Mouse (Mus musculus) embryonic facial prominence, embryonic 14.5 days (tissue): ENCODE measurements at regions not wholly inside any gene's neighbourhood (a gene's known extent, or its start where the extent isn't known, plus 50 kb on each side); places are given as distances from the start of the nearest gene placed in this dataset.

Experiments
- ATAC-seq: fragments of 200-750 bp; cut with Nextera tagmentation; 2 replicates; pipeline ENCODE4 v1.8.0; 2017; ENCODE audit warnings: low read depth, moderate number of reproducible peaks, moderate TSS enrichment
- DNase-seq: peaks from one replicate; pipeline ENCODE4 v3.0.0-alpha.2; 2015; ENCODE audit warnings: low spot score
- H3K27ac ChIP-seq: fragments of 300-500 bp; sonication (generic); replicated peaks from 2 replicates; pipeline ENCODE4 v1.5.1; 2014; ENCODE audit warnings: low read depth, mild to moderate bottlenecking, low read length, moderate library complexity
- H3K27me3 ChIP-seq: fragments of 300-500 bp; sonication (generic); replicated peaks from 2 replicates; pipeline ENCODE4 v1.6.1; 2014; ENCODE audit warnings: low read length; ENCODE audit not compliant: control insufficient read depth, insufficient read depth
- H3K36me3 ChIP-seq: fragments of 300-500 bp; sonication (generic); 2 replicates; pipeline ENCODE4 v1.6.1; 2014; ENCODE audit warnings: low read length, mixed read lengths; ENCODE audit not compliant: control insufficient read depth, insufficient read depth
- H3K4me1 ChIP-seq: fragments of 300-500 bp; sonication (generic); 2 replicates; pipeline ENCODE4 v1.6.1; 2014; ENCODE audit warnings: antibody characterized with exemption, low read length; ENCODE audit not compliant: control insufficient read depth, insufficient read depth
- H3K4me2 ChIP-seq: fragments of 300-500 bp; sonication (generic); 2 replicates; pipeline ENCODE4 v1.6.1; 2014; ENCODE audit warnings: low read depth, mild to moderate bottlenecking, low read length, moderate library complexity, mixed read lengths
- H3K4me3 ChIP-seq: fragments of 300-500 bp; sonication (generic); 2 replicates; pipeline ENCODE4 v1.5.1; 2014; ENCODE audit warnings: low read depth, mild to moderate bottlenecking, low read length
- H3K9ac ChIP-seq: fragments of 300-500 bp; sonication (generic); 2 replicates; pipeline ENCODE4 v1.6.1; 2014; ENCODE audit warnings: low read depth, mild to moderate bottlenecking, low read length, moderate library complexity, mixed read lengths
- H3K9me3 ChIP-seq: fragments of 300-500 bp; sonication (generic); 2 replicates; pipeline ENCODE4 v1.6.1; 2016; ENCODE audit warnings: low read length; ENCODE audit not compliant: control insufficient read depth
- WGBS: fragments of 180-500 bp; shearing (Covaris S2); extraction: QIAGEN DNeasy Blood & Tissue Kit; methylation state at CpG from one replicate; pipeline ENCODE4 v1.1.7; 2014; 5-methylcytosine and 5-hydroxymethylcytosine counted together

DNA sequence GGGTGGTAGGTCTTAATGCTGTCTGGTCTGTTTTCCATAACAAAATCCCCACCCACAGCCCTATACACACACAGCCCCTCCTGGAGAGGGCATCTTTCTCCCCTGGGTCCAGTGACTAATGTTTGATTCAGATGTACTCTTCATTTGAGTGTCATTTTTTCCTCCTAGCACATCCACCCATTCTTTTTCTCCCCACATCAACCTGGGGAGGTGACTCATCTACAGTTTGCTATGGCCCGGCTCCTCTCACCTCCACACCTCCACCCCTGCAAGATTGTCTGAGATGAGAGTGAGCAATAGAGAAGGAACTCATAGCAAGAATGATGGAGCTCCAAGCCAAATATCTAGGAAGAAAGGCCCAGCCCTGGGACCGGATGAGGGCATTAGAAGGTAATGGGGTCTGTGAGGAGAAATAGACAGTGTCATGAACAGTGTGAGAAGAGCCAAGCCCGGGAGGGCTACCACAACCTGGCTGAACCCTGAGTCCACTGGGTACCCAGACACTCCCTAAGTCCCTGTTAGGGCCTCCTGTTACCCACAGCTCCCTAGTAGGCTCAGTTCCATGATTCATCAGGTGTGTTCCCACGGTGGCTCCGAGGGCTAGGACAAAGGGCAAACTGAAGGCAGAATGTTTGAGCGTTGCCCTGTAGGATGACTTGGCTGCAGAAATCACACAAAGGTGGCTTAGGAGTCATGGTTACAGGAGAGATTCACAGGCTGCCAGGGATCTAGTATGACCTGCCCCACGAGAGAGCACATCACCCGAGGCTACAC lies 479.6 kb upstream of the Gm10131 start:
- WGBS, result 90% methylated on average over 8 of the region's 8 CpGs
- no peaks in the 10 kb centered on the region for H3K4me1 ChIP-seq
- DNase-seq, result no peak

DNA sequence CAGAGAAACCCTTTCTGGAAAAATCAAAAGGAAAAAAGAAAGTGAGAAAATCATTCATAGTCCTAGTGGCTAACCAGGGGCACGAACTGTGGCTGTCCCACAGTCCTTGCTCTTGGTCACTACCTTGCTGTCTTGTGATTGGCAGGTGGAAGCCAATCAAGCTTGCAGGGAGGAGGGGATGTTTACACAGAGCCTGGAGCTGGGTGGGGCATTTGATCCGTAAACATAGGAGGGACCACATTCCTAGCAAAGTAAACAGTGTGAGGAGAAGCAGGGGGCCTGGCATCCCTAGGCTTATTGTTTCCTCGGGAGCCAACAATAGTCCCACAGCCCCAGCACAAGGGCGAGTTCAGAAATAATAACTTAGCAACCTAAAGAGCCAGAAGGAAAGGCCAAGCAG lies 466.5 kb upstream of the Gm10131 start:
- no peaks in the 10 kb centered on the region for H3K4me1 ChIP-seq
- H3K27me3 ChIP-seq, result no peaks in the 10 kb centered on the region
- 37% methylated on average over 4 of the region's 4 CpGs for WGBS

More for the DNA sequence above, 479.6 kb upstream of the Gm10131 start:
- no peaks in the 10 kb centered on the region for H3K36me3 ChIP-seq
- H3K9me3 ChIP-seq, result no peaks in the 10 kb centered on the region
- no peak overlapping the region for H3K4me2 ChIP-seq
- H3K4me3 ChIP-seq, result no peak overlapping the region
- no peaks in the 10 kb centered on the region for H3K27me3 ChIP-seq
- no peak overlapping the region for H3K9ac ChIP-seq
- no peak for ATAC-seq
- H3K27ac ChIP-seq, result no peak overlapping the region

DNA sequence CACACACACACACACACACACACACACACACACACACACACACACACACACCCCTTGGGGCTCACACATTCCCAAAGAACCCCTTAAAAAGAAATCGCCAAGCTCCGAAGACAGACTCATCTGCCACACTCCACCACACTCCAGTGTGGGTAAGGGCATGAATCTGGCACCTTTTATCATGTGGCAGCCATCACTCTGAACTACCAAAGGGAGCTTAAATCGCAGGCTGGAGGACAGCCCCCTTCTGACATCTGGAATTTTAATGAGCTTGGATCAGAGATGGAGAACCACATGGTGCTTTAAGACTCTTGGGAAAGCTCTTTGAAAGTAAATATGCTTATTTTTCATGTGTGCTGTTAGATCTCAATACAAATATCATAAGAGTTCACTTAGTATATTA lies 462.5 kb upstream of the Gm10131 start:
- DNase-seq, result no peak
- no peaks in the 10 kb centered on the region for H3K27me3 ChIP-seq
- H3K4me3 ChIP-seq, result no peak overlapping the region
- ATAC-seq, result no peak
- no peak overlapping the region for H3K4me2 ChIP-seq
- no peak overlapping the region for H3K27ac ChIP-seq
- no peaks in the 10 kb centered on the region for H3K4me1 ChIP-seq
- 36% methylated on average over 3 of the region's 3 CpGs for WGBS
- H3K36me3 ChIP-seq, result no peaks in the 10 kb centered on the region
- no peaks in the 10 kb centered on the region for H3K9me3 ChIP-seq
- no peak overlapping the region for H3K9ac ChIP-seq

More for the DNA sequence above, 466.5 kb upstream of the Gm10131 start:
- Histone ChIP-seq H3K27ac (no peak overlapping the region), H3K9me3 (no peaks in the 10 kb centered on the region), H3K36me3 (no peaks in the 10 kb centered on the region), H3K4me2 (no peak overlapping the region), H3K4me3 (no peak overlapping the region), H3K9ac (no peak overlapping the region)
- DNase-seq (peak; percentile 9), ATAC-seq (no peak)

DNA sequence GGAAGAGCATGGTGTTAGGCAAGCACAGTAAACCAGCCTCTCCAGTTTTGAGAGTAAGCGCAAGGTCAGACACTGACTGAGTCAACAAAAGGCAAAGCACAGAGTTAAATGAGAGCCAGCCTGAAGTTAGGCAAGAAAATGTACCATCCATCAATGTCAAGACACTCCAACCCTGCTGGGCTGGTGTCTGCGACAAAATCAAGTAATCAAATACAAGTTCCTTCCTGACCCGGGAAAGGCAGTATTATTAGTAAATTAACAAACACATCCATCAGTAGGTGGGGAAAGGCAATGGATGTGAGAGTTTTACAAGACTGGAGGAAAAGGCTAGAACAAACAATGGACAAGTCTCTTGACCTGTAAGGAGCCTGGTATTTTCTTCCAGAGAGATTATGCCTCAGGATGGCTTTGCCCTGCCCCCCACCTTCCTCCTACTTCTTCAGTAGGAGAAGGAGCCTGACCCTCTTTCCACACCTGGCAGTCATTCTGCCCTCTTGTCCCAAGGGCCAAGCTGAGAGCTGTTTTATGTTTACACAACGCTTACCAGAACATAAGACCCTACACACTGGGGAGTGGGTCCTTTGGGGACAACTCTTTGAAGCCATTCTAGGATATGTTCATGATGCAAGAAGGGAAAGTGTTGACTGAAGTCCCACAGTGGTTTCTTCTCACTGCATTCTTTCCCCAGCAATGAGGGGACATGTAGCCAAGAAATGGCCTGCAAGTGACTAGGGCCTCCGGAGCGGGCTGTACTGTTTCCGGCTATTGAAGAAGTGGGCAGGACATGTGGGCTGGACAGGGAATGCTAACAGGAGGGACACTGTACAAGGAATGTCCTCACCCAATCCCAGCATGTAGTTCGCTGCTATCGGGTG lies 461.7 kb upstream of the Gm10131 start:
- H3K36me3 ChIP-seq, result no peaks in the 10 kb centered on the region
- no peak for ATAC-seq
- no peaks in the 10 kb centered on the region for H3K4me1 ChIP-seq
- DNase-seq, result peak; percentile 24
- H3K4me3 ChIP-seq, result no peak overlapping the region
- 42% methylated on average over 9 of the region's 9 CpGs for WGBS
- H3K9me3 ChIP-seq, result no peaks in the 10 kb centered on the region
- H3K27ac ChIP-seq, result no peak overlapping the region
- no peak overlapping the region for H3K9ac ChIP-seq
- no peaks in the 10 kb centered on the region for H3K27me3 ChIP-seq
- no peak overlapping the region for H3K4me2 ChIP-seq

DNA sequence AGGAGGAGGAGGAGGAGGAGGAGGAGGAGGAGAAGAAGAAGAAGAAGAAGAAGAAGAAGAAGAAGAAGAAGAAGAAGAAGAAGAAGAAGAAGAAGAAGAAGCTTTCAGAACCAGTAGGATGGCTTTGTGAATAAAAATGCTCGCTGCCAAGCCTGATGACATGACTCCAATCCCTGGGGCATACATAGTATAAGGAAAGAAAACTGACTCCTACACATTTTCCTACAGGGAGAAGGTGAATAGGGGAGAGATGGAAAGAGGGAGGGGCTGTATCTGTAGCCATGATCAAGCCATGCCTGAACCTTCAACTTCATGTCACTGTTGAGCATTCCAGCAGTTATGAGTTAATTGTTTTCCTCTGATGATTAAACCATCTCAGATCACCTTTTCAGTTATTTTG lies 460.2 kb upstream of the Gm10131 start:
- Histone ChIP-seq H3K4me2 (no peak overlapping the region), H3K27me3 (no peaks in the 10 kb centered on the region), H3K27ac (no peak overlapping the region), H3K9me3 (no peaks in the 10 kb centered on the region), H3K4me1 (no peaks in the 10 kb centered on the region), H3K4me3 (no peak overlapping the region), H3K9ac (no peak overlapping the region), H3K36me3 (no peaks in the 10 kb centered on the region)
- 90% methylated on average over 1 of the region's 1 CpGs for WGBS
- DNase-seq (no peak), ATAC-seq (no peak)

DNA sequence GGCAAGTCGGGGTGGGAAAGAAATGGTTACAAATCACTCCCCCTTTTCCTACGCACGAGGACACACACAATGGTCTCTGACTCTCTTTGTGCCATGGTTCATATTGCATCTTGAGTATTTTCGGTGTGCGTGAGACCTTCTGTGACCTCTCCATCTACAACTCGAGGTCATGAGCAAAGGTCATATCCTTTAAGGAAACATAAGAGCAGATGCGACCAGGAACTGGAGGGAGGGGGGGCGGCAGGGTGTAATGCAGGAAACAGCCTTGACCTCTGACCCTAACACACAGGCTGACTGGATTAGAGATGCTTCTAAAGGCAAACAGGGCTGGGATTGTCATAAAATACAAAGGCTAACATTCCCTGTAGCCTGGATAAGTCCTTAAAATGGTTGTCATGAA lies 450.7 kb upstream of the Gm10131 start:
- Histone ChIP-seq H3K4me2 (no peak overlapping the region), H3K4me3 (no peak overlapping the region), H3K27me3 (no peaks in the 10 kb centered on the region), H3K9me3 (no peaks in the 10 kb centered on the region), H3K27ac (no peak overlapping the region), H3K4me1 (no peaks in the 10 kb centered on the region), H3K9ac (no peak overlapping the region), H3K36me3 (no peaks in the 10 kb centered on the region)
- peak; percentile 6 for DNase-seq
- ATAC-seq, result no peak
- 26% methylated on average over 8 of the region's 8 CpGs for WGBS

DNA sequence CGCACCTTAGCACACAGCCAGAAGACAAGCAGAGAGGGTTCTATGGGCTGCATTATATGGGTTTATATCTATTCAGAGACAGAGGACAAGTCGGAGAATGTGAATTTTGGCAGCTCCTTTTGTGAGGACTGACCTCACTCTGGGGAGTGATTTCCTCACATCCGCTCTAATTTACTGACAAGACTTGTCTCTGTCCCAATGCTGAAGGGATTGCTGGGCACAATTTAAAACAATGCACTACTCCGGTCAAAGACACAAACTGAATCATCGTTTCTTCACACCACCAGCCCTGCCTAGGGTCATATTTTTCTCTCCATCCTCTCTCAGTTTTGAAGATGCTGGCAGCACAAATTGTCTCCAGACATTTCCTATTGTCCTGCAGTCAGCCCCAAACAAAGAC lies 438.2 kb upstream of the Gm10131 start:
- Histone ChIP-seq H3K4me3 (no peak overlapping the region), H3K27me3 (no peaks in the 10 kb centered on the region), H3K4me1 (no peaks in the 10 kb centered on the region), H3K4me2 (no peak overlapping the region), H3K36me3 (no peaks in the 10 kb centered on the region), H3K9ac (no peak overlapping the region), H3K9me3 (no peaks in the 10 kb centered on the region), H3K27ac (no peak overlapping the region)
- DNase-seq (no peak), ATAC-seq (no peak)
- 73% methylated on average over 5 of the region's 5 CpGs for WGBS

DNA sequence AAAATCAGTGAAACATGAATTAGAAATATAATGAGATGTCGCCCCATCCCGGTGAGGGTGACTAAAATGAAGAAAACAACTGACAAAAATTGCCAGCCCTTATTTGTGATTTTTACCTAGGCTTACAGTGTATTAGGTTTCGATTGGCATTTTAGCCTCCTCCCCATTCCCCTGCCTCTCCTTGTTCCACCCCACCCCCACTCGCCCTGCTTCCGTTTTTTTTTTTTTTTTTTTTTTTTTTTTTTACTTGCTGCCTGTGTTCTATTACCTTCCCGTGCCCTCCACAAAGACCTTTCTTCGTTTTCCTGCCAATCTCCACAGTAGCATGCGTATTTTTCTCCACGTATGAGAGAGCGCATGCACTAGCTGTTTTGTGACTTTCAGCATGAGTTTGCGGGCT lies 435.3 kb upstream of the Gm10131 start:
- DNase-seq (no peak), ATAC-seq (no peak)
- WGBS, result 11% methylated on average over 11 of the region's 11 CpGs
- Histone ChIP-seq H3K27me3 (no peaks in the 10 kb centered on the region), H3K4me2 (peak overlapping the region; percentile 44), H3K36me3 (no peaks in the 10 kb centered on the region), H3K4me3 (peak overlapping the region; percentile 1; the same call in 1 of the 2 replicates), H3K4me1 (no peaks in the 10 kb centered on the region), H3K27ac (no peak overlapping the region), H3K9me3 (no peaks in the 10 kb centered on the region), H3K9ac (no peak overlapping the region)
